Mouse (Mus musculus) kidney, adult 8-10 months (tissue): ENCODE data around the gene Ppp1r13b.

Experiments
- DNase-seq, 2 experiments: peaks; one replicate each; pipeline ENCODE4 v3.0.0; 2022

Gene Ppp1r13b

DNA sequence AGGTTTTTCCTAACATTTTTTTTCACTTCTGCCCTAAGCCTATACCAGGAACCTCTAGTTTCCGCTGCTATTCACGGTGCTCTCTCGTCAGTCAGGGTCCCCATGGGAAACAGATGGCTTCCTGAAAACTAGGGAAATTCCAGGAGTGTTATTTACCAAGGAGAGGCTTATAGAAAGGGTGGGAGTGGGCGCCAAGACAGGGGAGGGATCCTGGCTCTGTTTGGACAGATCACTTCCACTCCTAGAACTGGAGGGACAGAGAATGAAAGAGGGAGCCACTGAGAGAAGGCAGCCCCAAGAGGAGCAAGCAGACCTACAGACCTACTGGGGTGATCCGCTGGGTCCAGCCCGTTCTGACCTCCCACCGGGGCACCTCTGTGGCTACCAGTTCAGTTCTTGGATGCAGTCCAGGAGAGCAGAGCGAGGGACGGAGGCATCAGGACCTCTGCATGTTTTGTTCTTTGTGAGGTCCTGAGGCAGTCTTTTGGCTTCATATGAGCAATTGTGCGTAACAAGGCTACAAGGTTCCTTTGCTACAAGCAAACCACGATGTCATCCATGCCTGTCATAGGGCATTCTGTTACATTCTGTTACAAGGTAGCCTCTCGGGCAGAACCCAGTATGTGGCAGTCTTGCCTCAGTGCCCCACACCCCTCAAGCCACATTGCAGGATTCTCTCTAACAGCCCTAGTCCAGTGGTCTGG, 8.8 kb upstream of the Ppp1r13b start:
- peak in 1 of 2 experiments; percentile 30 for DNase-seq

DNA sequence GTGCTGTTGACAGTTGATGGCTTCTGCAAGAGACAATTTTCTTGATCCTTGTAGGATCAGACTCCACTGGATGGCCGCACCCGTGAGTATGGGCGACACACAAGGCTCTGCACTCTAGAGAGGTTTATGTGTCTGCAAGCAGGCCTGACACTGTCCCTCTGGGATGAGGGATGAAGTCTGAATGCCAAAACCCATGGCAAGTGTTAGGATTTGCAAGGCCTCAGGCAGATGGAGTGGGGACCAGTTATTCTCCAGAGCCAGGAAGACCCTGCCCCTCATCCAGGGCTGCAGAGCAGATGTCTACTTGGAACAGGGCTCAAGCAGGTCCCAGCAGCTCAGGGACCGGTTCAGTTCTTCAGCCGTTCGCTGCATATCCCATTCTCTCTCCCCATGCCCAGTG, 7.9 kb upstream of the Ppp1r13b start:
- no peak for DNase-seq

- no peak for DNase-seq
These were observed 6.1 kb upstream of the Ppp1r13b start for GRCm38 (mm10) chr12:111914031-111914430.

DNA sequence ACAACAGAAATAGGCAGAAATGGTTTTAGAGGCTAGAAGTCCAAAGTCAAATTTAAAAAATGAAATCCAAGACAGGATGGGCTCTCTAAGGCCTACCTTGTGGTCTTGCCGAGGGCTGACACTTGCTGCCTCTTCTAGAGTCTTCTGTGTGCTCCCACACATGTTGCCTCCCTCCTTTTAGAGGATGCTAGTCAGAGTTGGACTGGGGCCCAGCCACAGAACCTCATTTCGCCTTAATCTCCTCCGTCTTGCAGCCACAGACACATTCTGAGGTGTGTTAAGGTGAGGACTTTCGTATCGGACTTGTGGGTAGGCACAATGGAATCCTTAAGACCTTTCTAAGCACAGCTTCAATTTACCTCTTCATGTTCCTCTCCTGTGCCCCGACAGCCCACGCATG, 4.9 kb upstream of the Ppp1r13b start:
- no peak for DNase-seq

DNA sequence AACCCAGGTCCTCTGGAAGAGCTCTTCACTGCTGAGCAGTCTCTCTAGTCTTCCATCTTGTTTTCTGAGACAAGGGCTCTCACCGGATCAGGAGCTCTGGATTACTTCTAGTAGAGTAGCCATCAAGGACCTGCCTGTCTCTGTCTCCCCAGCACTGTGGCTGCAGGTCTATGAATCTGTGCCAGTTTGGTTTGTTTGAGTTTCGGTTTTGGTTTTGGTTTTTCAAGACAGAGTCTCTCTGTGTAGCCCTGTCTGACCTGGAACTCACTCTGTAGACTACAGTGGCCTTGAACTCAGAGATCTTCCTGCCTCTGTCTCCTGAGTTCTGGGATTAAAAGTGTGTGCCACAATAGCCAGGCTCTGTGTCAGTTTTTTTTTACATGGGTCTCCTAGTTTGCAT, 3.9 kb upstream of the Ppp1r13b start:
- no peak for DNase-seq

GRCm38 (mm10) chr12:111911171-111911760, 3.4 kb upstream of the Ppp1r13b start:
- DNase-seq, result no peak

DNA sequence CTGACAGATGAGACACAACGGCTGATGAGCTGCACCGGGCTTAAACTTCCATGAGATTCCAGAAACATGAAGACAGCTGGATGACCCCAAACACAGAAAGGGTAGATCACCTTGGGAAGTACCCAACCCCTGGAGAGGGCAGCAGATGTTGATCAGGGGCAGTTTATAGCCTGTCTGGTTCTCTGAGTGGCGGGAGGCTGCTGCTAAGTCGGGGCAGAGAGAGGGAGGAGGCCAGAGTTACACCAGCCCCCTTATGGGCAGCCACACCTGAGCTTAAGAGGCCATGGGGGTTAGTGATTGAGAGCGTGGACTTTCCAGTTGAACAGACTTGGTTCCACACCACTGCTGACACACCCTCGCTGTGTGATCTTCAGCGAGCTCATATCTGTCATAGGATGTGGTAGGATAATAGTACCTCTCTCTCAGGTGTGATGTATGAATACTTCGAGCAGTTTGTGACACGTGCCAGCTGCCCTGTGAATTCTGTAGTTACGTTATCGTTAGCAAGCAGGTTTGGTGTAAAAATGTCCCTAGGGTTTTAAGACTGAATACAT, 1.2 kb upstream of the Ppp1r13b start:
- no peak for DNase-seq

- DNase-seq, result peak; percentile 55
These were observed 454 bp downstream of the Ppp1r13b start for GRCm38 (mm10) chr12:111907421-111907891.

GRCm38 (mm10) chr12:111906309-111906875, 1.5 kb downstream of the Ppp1r13b start:
- DNase-seq, result no peak

DNA sequence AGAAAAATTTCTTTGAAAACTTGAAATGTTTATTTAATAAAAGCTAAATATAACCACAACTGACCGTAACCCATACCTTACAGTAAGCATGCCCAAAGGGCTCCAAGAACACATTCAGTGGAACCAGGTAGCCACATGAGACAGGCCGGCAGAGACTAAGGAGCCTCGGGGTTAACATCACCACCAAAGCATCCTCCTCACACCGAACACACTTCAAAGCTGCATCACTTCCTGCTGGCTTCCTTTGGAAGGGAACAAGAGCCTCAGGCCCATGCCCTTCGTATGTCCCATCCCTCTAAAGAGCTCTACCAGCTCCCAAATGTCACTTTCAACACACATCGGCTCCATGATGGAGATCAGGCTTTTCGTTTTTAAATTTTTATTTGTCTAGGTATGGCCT, 5.4 kb downstream of the Ppp1r13b start:
- DNase-seq, result no peak

DNA sequence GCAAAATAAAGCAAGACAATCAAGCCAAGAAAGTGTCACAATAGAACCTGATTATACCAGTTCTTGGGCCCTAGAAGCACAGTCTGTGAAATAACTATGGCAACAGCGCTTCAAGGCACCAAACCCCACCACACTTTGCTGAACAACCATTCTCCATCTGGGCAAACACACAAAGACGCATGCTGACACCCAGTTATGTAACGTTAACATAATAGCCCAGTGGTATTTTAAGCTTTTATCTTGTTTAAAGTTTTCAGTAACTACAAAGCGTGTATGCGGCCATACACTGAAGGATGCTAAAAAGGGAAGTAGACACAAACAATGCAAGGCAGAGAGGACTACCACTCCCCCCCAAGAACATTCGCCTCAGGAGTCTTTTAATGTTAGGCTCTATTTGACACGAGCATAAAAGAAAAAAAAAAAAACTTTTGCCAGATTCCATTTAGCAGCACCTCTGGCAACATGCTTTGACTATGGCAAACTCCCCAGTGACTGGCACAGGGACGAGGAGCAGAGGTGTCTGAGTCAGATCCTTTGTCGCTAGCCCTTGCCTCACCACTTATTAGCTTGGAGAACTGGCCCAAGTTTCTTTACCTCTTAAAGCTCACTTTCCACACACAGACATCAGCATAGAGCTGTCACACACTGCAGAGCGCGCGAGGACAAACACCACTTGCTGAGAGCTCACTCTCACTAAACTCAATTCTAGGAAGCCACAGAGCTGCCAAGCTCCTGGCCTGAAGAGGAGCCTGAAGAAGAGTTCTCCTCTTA, 6.6 kb downstream of the Ppp1r13b start:
- no peak for DNase-seq

GRCm38 (mm10) chr12:111899646-111900045, 8.3 kb downstream of the Ppp1r13b start:
- DNase-seq, result no peak

GRCm38 (mm10) chr12:111898686-111899085, 9.2 kb downstream of the Ppp1r13b start:
- DNase-seq, result no peak

- DNase-seq, result peak; percentile 43 to 47
These were observed 10.8 kb downstream of the Ppp1r13b start for GRCm38 (mm10) chr12:111896908-111897661.

GRCm38 (mm10) chr12:111894082-111894481, 13.8 kb downstream of the Ppp1r13b start:
- peak; percentile 63 to 79 for DNase-seq

DNA sequence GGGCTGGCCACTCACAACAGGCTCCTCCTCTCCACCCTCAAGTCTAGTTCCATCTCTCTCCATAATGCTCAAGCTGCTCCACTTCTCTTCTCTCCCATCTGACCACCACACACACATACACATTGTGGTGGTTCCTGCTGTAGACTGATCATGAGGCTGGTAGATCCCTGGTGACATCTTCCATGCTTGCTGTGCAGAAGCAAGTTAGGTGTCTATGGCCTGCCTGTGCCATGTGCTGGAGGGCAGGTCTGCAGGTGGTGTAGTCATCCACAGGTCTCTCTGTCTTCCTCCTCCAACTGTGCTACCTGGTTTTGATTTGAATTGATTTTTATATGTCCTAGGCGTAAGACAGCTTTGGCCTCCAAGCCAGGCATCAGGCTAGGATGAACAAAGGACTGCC, 14.9 kb downstream of the Ppp1r13b start:
- DNase-seq, result no peak

GRCm38 (mm10) chr12:111891800-111892199, 16.1 kb downstream of the Ppp1r13b start:
- DNase-seq, result no peak

DNA sequence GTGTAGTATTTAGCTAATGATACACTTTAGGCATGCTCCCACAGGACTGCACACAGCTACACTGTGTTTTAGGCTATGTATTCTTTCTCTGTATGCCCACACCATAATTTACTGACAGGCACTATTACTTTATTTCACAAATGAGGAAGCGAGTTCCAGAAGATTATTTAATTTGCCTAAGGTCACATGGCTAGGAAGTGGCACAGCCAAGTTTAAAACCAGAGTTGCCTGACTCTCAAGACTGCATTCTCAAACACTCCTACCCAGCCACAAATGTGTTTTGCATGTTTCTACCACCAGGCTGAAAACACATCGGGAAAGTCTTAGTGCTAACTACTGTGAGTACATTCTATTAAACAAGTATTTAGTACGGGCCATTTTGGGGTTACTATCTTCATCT, 18.7 kb downstream of the Ppp1r13b start:
- no peak for DNase-seq

DNA sequence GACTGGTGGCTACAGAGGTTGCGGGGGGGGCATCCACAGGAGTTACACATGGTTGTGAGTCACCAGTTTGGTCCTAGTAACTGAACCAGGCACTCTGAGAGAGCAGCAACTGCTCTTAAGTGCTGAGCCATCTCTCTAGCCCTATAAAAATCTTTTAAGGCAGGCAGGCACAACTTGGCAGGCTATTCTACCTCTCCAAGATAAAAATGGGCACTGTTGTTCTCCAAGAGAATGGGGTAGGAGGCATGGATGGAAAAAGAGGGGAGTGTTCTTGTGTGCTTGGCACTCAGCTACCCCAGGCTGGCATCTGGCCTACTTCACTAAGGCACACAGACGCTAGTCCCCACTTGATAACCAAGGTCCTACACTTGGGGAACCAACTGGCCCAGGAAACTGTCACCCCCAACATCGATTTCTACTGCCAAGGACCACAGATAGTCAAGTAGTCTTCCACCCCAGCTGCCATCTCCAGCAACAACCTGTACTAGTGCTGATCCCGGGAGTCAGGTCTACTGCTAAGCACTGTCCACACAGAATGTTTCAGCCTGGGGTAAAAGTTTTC, 19.5 kb downstream of the Ppp1r13b start:
- DNase-seq, result no peak

DNA sequence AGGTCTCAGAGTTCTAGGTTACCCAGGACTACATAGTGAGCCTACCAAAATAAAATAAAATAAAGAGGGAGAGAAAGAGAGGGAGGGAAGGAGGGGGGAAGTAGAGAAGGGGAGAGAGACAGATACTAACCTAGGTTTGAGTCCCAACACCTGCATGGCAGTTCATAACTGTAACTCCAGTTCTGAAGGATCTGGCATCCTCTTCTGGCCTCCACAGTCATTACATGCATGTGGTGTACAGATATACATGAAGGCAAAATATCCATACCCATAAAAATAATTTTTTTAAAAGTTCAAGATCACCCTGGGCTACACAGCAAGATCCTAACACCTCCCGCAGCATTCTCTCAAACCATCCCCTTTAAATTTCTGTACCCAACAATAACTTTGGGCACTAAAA, 20.9 kb downstream of the Ppp1r13b start:
- no peak for DNase-seq

DNA sequence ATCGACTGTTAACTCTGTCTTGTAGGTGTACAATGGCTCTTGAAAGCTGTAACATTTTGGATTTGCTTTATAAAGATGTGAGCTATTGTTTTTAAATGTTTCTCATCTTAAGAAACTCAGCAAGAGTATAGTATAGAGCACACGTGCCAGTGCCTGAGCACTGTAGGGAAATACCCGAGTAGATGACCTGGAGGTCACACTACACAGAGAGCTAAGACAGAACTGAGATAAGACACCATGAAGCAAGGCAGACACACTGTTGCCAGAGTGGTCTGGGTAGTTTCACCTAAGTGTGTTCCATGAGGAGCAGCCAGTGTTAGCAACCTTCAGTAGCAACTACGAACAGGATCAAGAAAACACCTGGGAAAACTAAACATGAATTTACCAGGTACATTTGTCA, 25.1 kb downstream of the Ppp1r13b start:
- no peak for DNase-seq

DNA sequence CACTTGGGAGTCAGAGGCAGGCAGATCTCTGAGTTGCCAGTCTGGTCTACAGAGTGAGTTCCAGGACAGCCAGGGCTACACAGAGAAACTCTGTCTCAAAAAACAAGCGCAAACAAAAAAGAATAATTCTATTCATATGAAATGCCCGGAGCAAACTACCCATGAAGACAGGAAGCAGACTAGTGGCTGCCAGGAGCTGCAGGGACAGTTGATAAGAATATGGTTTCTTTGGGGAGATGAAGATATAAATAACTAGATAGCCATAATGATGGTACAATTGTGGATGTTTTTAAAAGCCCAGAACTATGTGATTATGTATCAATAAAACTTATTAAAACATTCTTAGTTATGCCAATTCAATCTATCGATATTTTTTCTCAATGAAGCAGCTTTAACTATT, 25.9 kb downstream of the Ppp1r13b start:
- DNase-seq, result no peak
